Mouse (Mus musculus) forebrain, embryonic 11.5 days (tissue): ENCODE data around the gene Pdp2. TPM values are rescaled to one million over a fixed set of nuclear protein-coding genes. Genes with fewer than 3 reads are reported as not detected.
"Not testable (repeated sequence)": the region's sequence is repeated elsewhere in the genome, so short reads cannot be mapped to it uniquely, and the experiment has no call there.

ENCODE experiments used
- ATAC-seq: fragments of 200-750 bp; cut with Nextera tagmentation; replicated peaks from 2 replicates; pipeline ENCODE4 v1.8.0; 2017; ENCODE audit warnings: moderate TSS enrichment; ENCODE audit not compliant: low FRiP score
- DNase-seq: peaks from one replicate; pipeline ENCODE4 v3.0.0-alpha.2; 2017; ENCODE audit warnings: low spot score
- H3K27ac ChIP-seq: fragments of 300-500 bp; sonication (generic); 2 replicates; pipeline ENCODE4 v1.5.1; 2014; ENCODE audit warnings: low read depth, low read length
- H3K27me3 ChIP-seq: fragments of 300-500 bp; sonication (generic); 2 replicates; pipeline ENCODE4 v1.6.1; 2014; ENCODE audit warnings: mild to moderate bottlenecking, low read length, mixed read lengths; ENCODE audit not compliant: control insufficient read depth, insufficient read depth
- H3K36me3 ChIP-seq: fragments of 300-500 bp; sonication (generic); 2 replicates; pipeline ENCODE4 v1.6.1; 2014; ENCODE audit warnings: mild to moderate bottlenecking, low read length, moderate library complexity, mixed read lengths; ENCODE audit not compliant: control insufficient read depth, insufficient read depth
- H3K4me1 ChIP-seq: fragments of 300-500 bp; sonication (generic); replicated peaks from 2 replicates; pipeline ENCODE4 v1.6.1; 2014; ENCODE audit warnings: low read length, mixed read lengths; ENCODE audit not compliant: control insufficient read depth, insufficient read depth
- H3K4me2 ChIP-seq: fragments of 300-500 bp; sonication (generic); 2 replicates; pipeline ENCODE4 v1.6.1; 2014; ENCODE audit warnings: low read depth, mild to moderate bottlenecking, low read length, moderate library complexity, mixed read lengths; ENCODE audit not compliant: severe bottlenecking
- H3K4me3 ChIP-seq: fragments of 300-500 bp; sonication (generic); 2 replicates; pipeline ENCODE4 v1.5.1; 2014; ENCODE audit warnings: low read depth, low read length
- H3K9ac ChIP-seq: fragments of 300-500 bp; sonication (generic); 2 replicates; pipeline ENCODE4 v1.6.1; 2014; ENCODE audit warnings: low read length
- H3K9me3 ChIP-seq: fragments of 300-500 bp; sonication (generic); 2 replicates; pipeline ENCODE4 v1.6.1; 2016; ENCODE audit warnings: low read length, mixed read lengths; ENCODE audit not compliant: control insufficient read depth
- WGBS: fragments of 180-500 bp; shearing (Covaris S2); extraction: QIAGEN DNeasy Blood & Tissue Kit; methylation state at CpG from one replicate; pipeline ENCODE4 v1.1.7; 2014; 5-methylcytosine and 5-hydroxymethylcytosine counted together
- polyA plus RNA-seq: library from polyadenylated mRNA; unstranded; fragments of >200 nt; fragmentation: Nextera tagmentation; extraction: Ambion mirVana; gene quantifications from 2 replicates; pipeline ENCODE4 v1.2.1, GENCODE M21; 2014

Gene Pdp2
- polyA plus RNA-seq, 1 experiment from 2014 or later: 18.7 TPM

GRCm38 (mm10) chr8:104642324-104642654 is 51.0 kb downstream of the Pdp2 start:
- peaks cover 12% of the 10 kb centered on the region; the same call in 1 of the 2 replicates for H3K4me1 ChIP-seq
- no peaks in the 10 kb centered on the region for H3K27me3 ChIP-seq
- 78% methylated on average over 6 of the region's 6 CpGs for WGBS
- no peaks in the 10 kb centered on the region; the same call in 1 of the 2 replicates for H3K36me3 ChIP-seq
- H3K4me2 ChIP-seq: peak overlapping the region; percentile 64
- DNase-seq (no peak), ATAC-seq (peak; percentile 47)
- H3K27ac ChIP-seq: no peak overlapping the region
- no peaks in the 10 kb centered on the region for H3K9me3 ChIP-seq
- peak overlapping the region; percentile 87 for H3K4me3 ChIP-seq
- peak overlapping the region; percentile 80 for H3K9ac ChIP-seq

GRCm38 (mm10) chr8:104644187-104644586 is 52.9 kb downstream of the Pdp2 start:
- H3K4me3 ChIP-seq, H3K36me3 ChIP-seq, H3K9ac ChIP-seq, ATAC-seq, H3K9me3 ChIP-seq, H3K27ac ChIP-seq, H3K27me3 ChIP-seq, H3K4me2 ChIP-seq, DNase-seq: not testable (repeated sequence)
- WGBS: 71% methylated on average over 3 of the region's 3 CpGs
- H3K4me1 ChIP-seq: peaks cover 12% of the 10 kb centered on the region; the same call in 1 of the 2 replicates

Other genes starting within 250 kb of the Pdp2 start
- gene Cmtm4, start 195.6 kb upstream of the Pdp2 start, polyA plus RNA-seq: 3.3 and 3.6 TPM in 2 replicates
- 101 and 105 TPM in 2 replicates for gene Dync1li2, start 148.4 kb upstream of the Pdp2 start, polyA plus RNA-seq
- 0.15 and 0.17 TPM in 2 replicates for gene Terb1, start 81.5 kb upstream of the Pdp2 start, polyA plus RNA-seq
- 132 and 147 TPM in 2 replicates for gene Nae1, start 56.8 kb upstream of the Pdp2 start, polyA plus RNA-seq
- 0.63 and 0.79 TPM in 2 replicates for gene Car7, start 56.8 kb upstream of the Pdp2 start, polyA plus RNA-seq
- gene Cdh16, start 32.9 kb downstream of the Pdp2 start, polyA plus RNA-seq: not detected in 2 replicates
- gene Rrad, start 39.9 kb downstream of the Pdp2 start, polyA plus RNA-seq: 0.90 and 1.3 TPM in 2 replicates
- gene Ciao2b, start 50.5 kb downstream of the Pdp2 start, polyA plus RNA-seq: 89.2 and 90.0 TPM in 2 replicates
- gene Ces2a, start 142.6 kb downstream of the Pdp2 start, polyA plus RNA-seq: not detected in 2 replicates
- 0.31 TPM in 1 of 2 replicates, not detected in the other for gene Ces2b, start 240.1 kb downstream of the Pdp2 start, polyA plus RNA-seq